Mouse (Mus musculus): ENCODE measurements around the gene Ccnd2. TPM values are rescaled to one million over a fixed set of nuclear protein-coding genes. Genes with fewer than 3 reads are reported as not detected.

Gene Ccnd2
- polyA plus RNA-seq, 1 experiment from 2014 or later, result 932 TPM

- Histone ChIP-seq H3K9me3 (replicated peaks; ENCODE audit: control insufficient read depth, low read length) (no peaks in the 10 kb centered on the region), H3K27me3 (ENCODE audit: control insufficient read depth, insufficient read depth, low read length) (no peaks in the 10 kb centered on the region), H3K4me1 (ENCODE audit: control insufficient read depth, insufficient read depth, low read length) (peaks cover 11% of the 10 kb centered on the region; the same call in 1 of the 2 replicates), H3K4me3 (replicated peaks; ENCODE audit: low read length) (no peak overlapping the region), H3K9ac (ENCODE audit: low read length) (no peak overlapping the region), H3K36me3 (ENCODE audit: control insufficient read depth, insufficient read depth, low read length) (no peaks in the 10 kb centered on the region), H3K27ac (ENCODE audit: low read length) (no peak overlapping the region), H3K4me2 (ENCODE audit: low read depth, low read length) (no peak overlapping the region)
- no peak for ATAC-seq (ENCODE audit: insufficient read depth, low FRiP score)
- 54% methylated on average over 5 of the region's 5 CpGs for WGBS
These were observed 45.8 kb downstream of the Ccnd2 start for GRCm38 (mm10) chr6:127106189-127106588.

GRCm38 (mm10) chr6:127105107-127105506 is 46.9 kb downstream of the Ccnd2 start:
- WGBS, result 70% methylated on average over 6 of the region's 6 CpGs
- Histone ChIP-seq H3K9ac (ENCODE audit: low read length) (no peak overlapping the region), H3K4me3 (replicated peaks; ENCODE audit: low read length) (no peak overlapping the region), H3K9me3 (replicated peaks; ENCODE audit: control insufficient read depth, low read length) (no peaks in the 10 kb centered on the region), H3K4me1 (ENCODE audit: control insufficient read depth, insufficient read depth, low read length) (peaks cover 11% of the 10 kb centered on the region; the same call in 1 of the 2 replicates), H3K27ac (ENCODE audit: low read length) (no peak overlapping the region), H3K27me3 (ENCODE audit: control insufficient read depth, insufficient read depth, low read length) (no peaks in the 10 kb centered on the region), H3K36me3 (ENCODE audit: control insufficient read depth, insufficient read depth, low read length) (peaks cover 2% of the 10 kb centered on the region; the same call in 1 of the 2 replicates), H3K4me2 (ENCODE audit: low read depth, low read length) (no peak overlapping the region)
- ATAC-seq (ENCODE audit: insufficient read depth, low FRiP score), result no peak

- no peaks in the 10 kb centered on the region for H3K27me3 ChIP-seq (ENCODE audit: control insufficient read depth, insufficient read depth, low read length)
- H3K36me3 ChIP-seq (ENCODE audit: control insufficient read depth, insufficient read depth, low read length), result peaks cover 2% of the 10 kb centered on the region; the same call in 1 of the 2 replicates
- no peak for ATAC-seq (ENCODE audit: insufficient read depth, low FRiP score)
- H3K9ac ChIP-seq (ENCODE audit: low read length), result no peak overlapping the region
- 77% methylated on average over 7 of the region's 7 CpGs for WGBS
- H3K4me2 ChIP-seq (ENCODE audit: low read depth, low read length), result no peak overlapping the region
- H3K4me3 ChIP-seq (replicated peaks; ENCODE audit: low read length), result no peak overlapping the region
- no peaks in the 10 kb centered on the region for H3K9me3 ChIP-seq (replicated peaks; ENCODE audit: control insufficient read depth, low read length)
- H3K4me1 ChIP-seq (ENCODE audit: control insufficient read depth, insufficient read depth, low read length), result 0 out of 2 replicates have a peak, but pooled peaks cover 8% of the 10 kb centered on the region
- no peak overlapping the region for H3K27ac ChIP-seq (ENCODE audit: low read length)
These were observed 47.5 kb downstream of the Ccnd2 start for GRCm38 (mm10) chr6:127104396-127105029.

- Histone ChIP-seq H3K4me1 (ENCODE audit: control insufficient read depth, insufficient read depth, low read length) (0 out of 2 replicates have a peak, but pooled peaks cover 6% of the 10 kb centered on the region), H3K27ac (ENCODE audit: low read length) (no peak overlapping the region), H3K4me3 (replicated peaks; ENCODE audit: low read length) (no peak overlapping the region), H3K36me3 (ENCODE audit: control insufficient read depth, insufficient read depth, low read length) (peaks cover 2% of the 10 kb centered on the region; the same call in 1 of the 2 replicates), H3K27me3 (ENCODE audit: control insufficient read depth, insufficient read depth, low read length) (no peaks in the 10 kb centered on the region), H3K4me2 (ENCODE audit: low read depth, low read length) (no peak overlapping the region), H3K9me3 (replicated peaks; ENCODE audit: control insufficient read depth, low read length) (no peaks in the 10 kb centered on the region), H3K9ac (ENCODE audit: low read length) (no peak overlapping the region)
- ATAC-seq (ENCODE audit: insufficient read depth, low FRiP score), result no peak
- 90% methylated on average over 6 of the region's 6 CpGs for WGBS
These were observed 48.3 kb downstream of the Ccnd2 start for GRCm38 (mm10) chr6:127103506-127104275.

GRCm38 (mm10) chr6:127094565-127094964 is 57.4 kb downstream of the Ccnd2 start:
- WGBS, result 60% methylated on average over 7 of the region's 7 CpGs
- Histone ChIP-seq H3K4me2 (ENCODE audit: low read depth, low read length) (no peak overlapping the region), H3K27ac (ENCODE audit: low read length) (no peak overlapping the region), H3K4me3 (replicated peaks; ENCODE audit: low read length) (no peak overlapping the region), H3K9ac (ENCODE audit: low read length) (no peak overlapping the region), H3K27me3 (ENCODE audit: control insufficient read depth, insufficient read depth, low read length) (no peaks in the 10 kb centered on the region), H3K9me3 (replicated peaks; ENCODE audit: control insufficient read depth, low read length) (no peaks in the 10 kb centered on the region), H3K36me3 (ENCODE audit: control insufficient read depth, insufficient read depth, low read length) (no peaks in the 10 kb centered on the region), H3K4me1 (ENCODE audit: control insufficient read depth, insufficient read depth, low read length) (no peaks in the 10 kb centered on the region)
- ATAC-seq (ENCODE audit: insufficient read depth, low FRiP score), result no peak

- Histone ChIP-seq H3K36me3 (ENCODE audit: control insufficient read depth, insufficient read depth, low read length) (no peaks in the 10 kb centered on the region), H3K4me3 (replicated peaks; ENCODE audit: low read length) (no peak overlapping the region), H3K9ac (ENCODE audit: low read length) (no peak overlapping the region), H3K27ac (ENCODE audit: low read length) (no peak overlapping the region), H3K4me1 (ENCODE audit: control insufficient read depth, insufficient read depth, low read length) (no peaks in the 10 kb centered on the region), H3K4me2 (ENCODE audit: low read depth, low read length) (no peak overlapping the region), H3K27me3 (ENCODE audit: control insufficient read depth, insufficient read depth, low read length) (no peaks in the 10 kb centered on the region), H3K9me3 (replicated peaks; ENCODE audit: control insufficient read depth, low read length) (no peaks in the 10 kb centered on the region)
- no peak for ATAC-seq (ENCODE audit: insufficient read depth, low FRiP score)
- 63% methylated on average over 4 of the region's 4 CpGs for WGBS
These were observed 65.3 kb downstream of the Ccnd2 start for GRCm38 (mm10) chr6:127086739-127087138.

GRCm38 (mm10) chr6:127081820-127082219 is 70.2 kb downstream of the Ccnd2 start:
- 70% methylated on average over 6 of the region's 6 CpGs for WGBS
- no peak overlapping the region for H3K9ac ChIP-seq (ENCODE audit: low read length)
- H3K9me3 ChIP-seq (replicated peaks; ENCODE audit: control insufficient read depth, low read length), result no peaks in the 10 kb centered on the region
- no peaks in the 10 kb centered on the region for H3K36me3 ChIP-seq (ENCODE audit: control insufficient read depth, insufficient read depth, low read length)
- H3K4me3 ChIP-seq (replicated peaks; ENCODE audit: low read length), result no peak overlapping the region
- ATAC-seq (ENCODE audit: insufficient read depth, low FRiP score), result no peak
- H3K27ac ChIP-seq (ENCODE audit: low read length), result no peak overlapping the region
- H3K27me3 ChIP-seq (ENCODE audit: control insufficient read depth, insufficient read depth, low read length), result peaks cover 15% of the 10 kb centered on the region; the same call in 1 of the 2 replicates
- peaks cover 8% of the 10 kb centered on the region for H3K4me1 ChIP-seq (ENCODE audit: control insufficient read depth, insufficient read depth, low read length)
- H3K4me2 ChIP-seq (ENCODE audit: low read depth, low read length), result no peak overlapping the region

- Histone ChIP-seq H3K4me1 (ENCODE audit: control insufficient read depth, insufficient read depth, low read length) (peaks cover 8% of the 10 kb centered on the region), H3K27me3 (ENCODE audit: control insufficient read depth, insufficient read depth, low read length) (peaks cover 15% of the 10 kb centered on the region; the same call in 1 of the 2 replicates), H3K9ac (ENCODE audit: low read length) (peak overlapping the region; percentile 75), H3K4me3 (replicated peaks; ENCODE audit: low read length) (peak overlapping the region; percentile 57), H3K4me2 (ENCODE audit: low read depth, low read length) (peak overlapping the region; percentile 89), H3K9me3 (replicated peaks; ENCODE audit: control insufficient read depth, low read length) (no peaks in the 10 kb centered on the region), H3K27ac (ENCODE audit: low read length) (no peak overlapping the region), H3K36me3 (ENCODE audit: control insufficient read depth, insufficient read depth, low read length) (no peaks in the 10 kb centered on the region)
- 2% methylated on average over 59 of the region's 59 CpGs for WGBS
- ATAC-seq (ENCODE audit: insufficient read depth, low FRiP score), result peak; percentile 60
These were observed 71.9 kb downstream of the Ccnd2 start for GRCm38 (mm10) chr6:127079867-127080731.

All from stomach, embryonic 16.5 days (tissue).